Mouse (Mus musculus): Measurements from ENCODE around the gene Nosip.

The Nosip gene

DNA sequence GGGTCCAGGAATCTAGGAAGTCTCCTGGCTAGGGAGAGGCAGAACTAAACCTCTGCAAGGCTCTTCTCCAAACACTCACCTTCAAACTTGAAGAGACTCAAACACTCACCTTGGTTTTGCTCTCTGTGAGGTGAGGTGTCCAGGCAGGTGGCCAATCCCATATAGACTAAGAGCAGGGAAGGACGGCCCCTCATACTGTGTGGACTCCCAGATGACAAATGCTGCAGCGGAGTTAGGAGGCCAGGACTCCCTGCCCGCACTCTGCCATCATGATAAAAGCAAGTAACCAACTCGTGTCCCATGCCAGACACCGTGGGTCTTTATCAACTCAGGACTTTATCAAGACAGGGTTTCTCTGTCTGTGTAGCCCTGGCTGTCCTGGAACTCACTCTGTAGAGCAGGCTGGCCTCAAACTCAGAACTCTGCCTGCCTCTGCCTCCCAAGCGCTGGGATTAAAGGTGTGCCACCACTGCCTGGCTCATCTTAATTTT, 1.6 kb upstream of the Nosip start:
- no peak for DNase-seq

DNA sequence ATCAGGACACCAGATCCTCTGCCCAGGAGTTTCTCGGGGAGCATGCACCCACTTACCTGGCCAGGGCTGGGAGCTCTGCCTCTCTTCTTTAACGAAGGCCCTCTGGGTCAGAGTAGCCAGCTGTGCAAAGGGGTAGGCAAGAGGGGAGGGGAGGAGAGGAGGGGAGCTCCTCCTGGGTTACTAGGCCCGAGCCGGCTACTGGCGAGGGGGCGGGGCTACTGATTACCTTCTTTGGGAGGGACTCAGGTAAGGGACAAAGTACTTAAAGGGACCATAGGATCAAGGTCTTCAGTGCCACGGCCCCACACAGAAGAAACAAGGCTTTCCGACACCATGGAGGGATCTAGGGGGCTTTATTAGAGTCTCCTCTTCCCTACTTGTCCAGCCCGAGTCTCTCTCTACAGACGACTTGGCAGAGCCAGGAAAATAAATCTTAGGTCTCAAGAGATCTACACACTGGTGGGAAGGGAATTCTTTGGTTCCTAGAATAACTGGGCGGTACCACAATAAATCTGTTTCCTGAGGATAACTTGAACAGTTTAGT, 625 bp upstream of the Nosip start:
- no peak for DNase-seq

GRCm38 (mm10) chr7:45067190-45067999, 5.2 kb downstream of the Nosip start:
- DNase-seq = no peak

DNA sequence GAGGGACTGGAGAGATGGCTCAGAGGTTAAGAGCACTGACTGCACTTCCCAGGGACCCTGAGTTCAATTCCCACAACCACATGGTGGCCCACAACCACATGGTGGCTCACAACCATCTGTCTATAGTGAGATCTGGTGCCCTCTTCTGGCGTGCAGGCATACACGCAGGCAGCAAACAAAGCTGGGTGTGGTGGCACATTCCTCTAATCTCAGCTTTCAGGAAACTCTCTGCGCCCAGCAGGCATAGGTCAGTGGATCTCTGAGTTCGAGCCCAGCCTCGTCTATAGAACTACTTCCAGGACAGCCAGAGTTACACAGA, 5.7 kb downstream of the Nosip start:
- DNase-seq = no peak

DNA sequence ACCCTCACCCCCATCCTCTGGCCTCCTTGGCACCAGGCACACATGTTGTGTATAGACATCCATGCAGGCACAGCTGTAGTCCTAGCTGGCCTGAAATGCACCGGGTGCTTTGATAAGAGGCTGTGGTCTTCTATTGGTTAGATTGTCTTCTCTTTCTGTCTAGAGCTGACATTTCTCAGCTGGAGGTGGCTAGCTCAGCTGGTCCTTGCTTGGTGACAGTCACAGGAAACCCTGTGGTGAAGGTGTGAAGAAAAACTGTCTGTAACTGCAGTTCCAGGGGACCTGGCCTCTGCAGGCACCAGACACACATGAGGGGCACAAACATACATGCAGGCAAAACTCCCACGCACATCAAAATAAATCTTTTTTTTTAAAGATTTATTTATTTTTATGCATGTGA, 7.4 kb downstream of the Nosip start:
- DNase-seq = no peak

GRCm38 (mm10) chr7:45072230-45072629, 10.0 kb downstream of the Nosip start:
- no peak for DNase-seq

DNA sequence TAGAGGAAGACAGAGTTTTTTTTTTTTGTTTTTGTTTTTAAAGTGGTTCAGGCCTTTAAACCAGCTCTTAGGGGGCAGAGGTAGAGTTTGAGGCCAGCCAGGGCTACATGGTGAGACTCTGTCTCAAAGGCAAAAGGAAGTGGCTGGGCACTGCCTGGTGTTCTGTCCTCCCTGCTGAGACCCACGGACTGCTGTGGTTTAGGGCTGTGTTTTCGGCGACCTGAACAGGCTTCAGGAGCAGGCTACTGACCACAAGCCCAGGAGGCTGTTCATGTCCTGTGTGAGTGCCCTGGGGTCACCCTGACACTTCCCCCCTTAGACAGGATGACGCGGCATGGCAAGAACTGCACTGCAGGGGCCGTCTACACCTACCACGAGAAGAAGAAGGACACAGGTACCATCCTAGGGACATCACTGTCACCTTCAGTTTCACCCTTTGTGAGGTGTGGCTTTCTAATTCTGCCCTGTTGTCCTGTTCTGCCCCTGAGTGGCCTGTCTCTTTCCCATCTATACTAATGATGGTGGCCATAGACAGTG, 11.0 kb downstream of the Nosip start:
- DNase-seq = no peak

GRCm38 (mm10) chr7:45073949-45074348, 11.7 kb downstream of the Nosip start:
- DNase-seq = no peak

DNA sequence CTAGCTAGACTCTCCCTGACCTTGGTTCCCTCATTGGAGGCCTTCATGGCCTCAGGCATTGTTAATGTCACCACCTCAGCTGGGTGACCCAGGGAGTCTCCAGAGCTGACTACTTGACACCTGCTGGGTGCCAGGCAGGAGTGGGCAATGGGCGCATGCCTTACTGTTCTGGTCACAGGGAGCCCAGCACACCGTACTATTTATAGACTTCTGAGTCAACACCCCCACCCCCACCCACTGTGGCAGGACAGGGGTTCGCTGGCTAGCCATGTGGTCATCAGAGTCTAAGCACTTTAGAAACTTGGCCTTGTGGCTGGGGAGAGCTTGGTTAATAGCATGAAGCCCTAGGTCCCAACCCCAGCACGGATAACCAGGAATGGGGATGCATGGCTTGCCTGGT, 13.2 kb downstream of the Nosip start:
- no peak for DNase-seq

DNA sequence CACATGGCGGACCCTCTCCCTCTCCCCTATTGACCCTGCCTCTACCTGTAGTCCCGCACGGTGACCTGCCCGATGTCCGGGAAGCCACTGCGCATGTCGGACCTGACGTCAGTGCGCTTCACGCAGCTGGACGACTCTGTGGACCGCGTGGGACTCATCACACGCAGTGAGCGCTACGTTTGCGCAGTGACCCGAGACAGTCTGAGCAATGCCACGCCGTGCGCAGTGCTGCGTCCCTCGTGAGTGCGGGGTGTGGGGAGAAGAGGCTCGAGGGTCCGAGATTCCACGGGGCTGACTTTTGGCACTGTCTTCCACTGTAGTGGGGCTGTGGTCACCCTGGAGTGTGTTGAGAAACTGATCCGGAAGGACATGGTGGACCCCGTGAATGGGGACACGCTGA, 14.3 kb downstream of the Nosip start:
- DNase-seq = no peak

- DNase-seq = no peak
These were observed 15.1 kb downstream of the Nosip start for GRCm38 (mm10) chr7:45077322-45077721.

DNA sequence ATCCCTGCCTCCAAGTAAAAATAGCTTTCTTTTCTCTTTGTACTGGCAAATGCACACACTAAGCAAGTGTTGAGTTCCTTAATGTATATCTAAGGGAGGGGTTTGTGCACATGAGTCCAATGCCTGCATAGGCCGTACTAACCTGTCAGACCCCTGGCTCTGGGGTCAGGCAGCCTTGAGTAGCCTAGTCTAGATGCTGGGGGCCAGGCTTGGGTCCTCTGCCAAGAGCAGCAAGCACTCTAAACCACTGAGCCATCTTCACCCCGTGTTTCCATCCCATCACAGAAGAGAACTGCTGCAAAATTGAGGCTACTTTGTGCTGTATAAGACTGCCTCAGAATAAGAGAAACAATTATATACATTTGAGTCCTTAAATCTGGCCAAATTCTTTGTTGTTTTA, 15.6 kb downstream of the Nosip start:
- DNase-seq = no peak

DNA sequence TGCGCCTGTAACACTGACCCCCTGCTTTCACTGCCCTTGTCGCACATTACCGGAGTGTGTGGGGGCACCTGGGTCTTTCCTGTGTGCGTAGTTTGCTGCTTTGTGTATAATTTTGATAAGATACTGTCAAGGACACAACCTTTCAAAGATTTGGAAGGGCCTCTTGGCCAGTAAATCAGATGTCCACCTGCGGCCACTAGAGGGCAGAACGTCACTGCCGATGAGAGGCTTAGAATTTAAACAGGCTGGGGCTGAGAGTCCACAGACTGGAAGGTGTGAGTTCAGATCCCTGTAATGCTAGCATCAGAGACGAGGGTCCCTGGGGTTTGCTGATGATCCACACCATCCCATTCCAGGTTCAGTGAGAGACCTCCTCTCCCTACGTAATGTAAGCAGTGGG, 16.3 kb downstream of the Nosip start:
- peak; percentile 61 for DNase-seq

GRCm38 (mm10) chr7:45079856-45080255, 17.6 kb downstream of the Nosip start:
- DNase-seq = peak; percentile 81

DNA sequence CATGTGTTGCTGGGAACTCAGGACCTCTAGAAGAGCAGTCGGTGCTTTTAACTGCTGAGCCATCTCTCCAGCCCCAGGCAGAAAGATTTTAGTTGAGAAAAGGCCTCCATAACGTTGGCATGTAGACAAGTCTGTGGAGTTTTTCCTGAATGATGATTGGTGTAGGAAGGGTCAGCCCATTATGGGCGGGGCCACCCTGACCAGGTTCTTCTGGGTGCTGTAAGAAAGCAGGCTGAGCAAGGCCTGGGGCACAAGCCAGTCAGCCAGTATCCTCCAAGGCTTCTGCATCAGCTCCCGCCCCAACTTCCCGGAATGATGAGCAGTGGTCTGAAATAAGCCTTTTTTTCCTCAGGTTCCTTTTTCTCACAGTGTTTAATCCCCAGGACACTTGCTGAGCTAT, 18.8 kb downstream of the Nosip start:
- no peak for DNase-seq

DNA sequence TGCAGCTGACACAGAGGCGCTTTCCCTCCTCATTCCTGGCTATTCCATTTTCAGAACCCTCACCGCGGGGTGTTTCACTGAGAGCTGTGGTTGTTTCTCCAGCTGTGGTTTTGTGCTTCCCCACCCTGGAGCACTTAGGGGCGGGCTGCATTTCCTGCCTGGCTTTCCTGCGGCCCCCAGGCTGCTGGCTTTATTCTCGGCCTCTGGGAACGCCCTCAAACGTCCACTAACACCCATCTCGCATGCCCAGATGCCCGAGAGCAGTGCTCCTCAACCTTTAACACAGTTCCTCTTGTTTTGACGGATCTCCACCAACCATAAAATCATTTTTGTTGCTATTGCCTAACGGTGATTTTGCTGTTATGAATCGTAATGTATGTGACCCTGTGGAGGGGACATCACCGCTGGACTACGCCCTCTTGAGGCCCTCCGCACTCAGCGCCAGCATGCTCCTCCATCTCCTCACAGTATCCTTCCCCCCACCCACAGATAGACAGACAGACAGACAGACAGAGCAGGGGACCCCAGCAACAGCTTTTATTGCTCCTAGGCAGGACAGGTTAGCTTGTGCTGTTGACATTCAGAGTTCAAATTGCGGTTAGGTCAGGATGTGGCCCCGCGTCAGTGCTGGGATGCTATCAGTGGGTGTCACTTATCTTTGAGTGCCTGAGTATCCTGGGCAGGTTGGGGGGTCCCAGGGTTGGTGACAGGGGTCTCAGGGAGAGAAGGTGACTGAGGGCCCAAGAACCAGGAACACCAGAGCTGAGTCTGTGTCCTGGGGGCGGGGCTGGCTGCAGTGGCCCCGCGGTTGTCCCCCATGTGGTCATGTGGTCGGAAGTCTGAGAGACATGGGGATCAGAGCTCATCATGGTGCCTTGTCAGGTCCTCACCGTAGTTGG, 20.4 kb downstream of the Nosip start:
- no peak for DNase-seq

- no peak for DNase-seq
These were observed 21.2 kb downstream of the Nosip start for GRCm38 (mm10) chr7:45083300-45083890.

GRCm38 (mm10) chr7:45086084-45086483, 23.9 kb downstream of the Nosip start:
- no peak for DNase-seq

DNA sequence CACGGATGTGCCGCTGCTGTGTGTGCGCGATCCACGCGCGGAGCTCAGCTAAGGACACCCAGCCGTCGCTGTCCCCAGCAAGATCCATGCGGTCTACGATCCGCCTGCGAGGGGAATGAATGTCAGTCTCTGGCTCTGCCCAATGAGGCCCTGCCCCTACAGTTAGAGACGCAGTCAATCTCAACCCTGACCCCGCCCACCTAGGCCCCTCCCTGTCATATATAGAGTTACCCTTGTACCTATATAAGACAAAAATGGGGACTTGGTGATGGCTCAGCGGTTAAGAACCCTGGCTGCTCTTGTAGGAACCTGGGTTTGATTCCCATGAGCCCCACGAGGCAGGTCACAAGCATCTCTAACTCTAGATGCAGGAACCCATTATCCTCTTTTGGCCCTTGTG, 26.4 kb downstream of the Nosip start:
- DNase-seq = no peak

DNA sequence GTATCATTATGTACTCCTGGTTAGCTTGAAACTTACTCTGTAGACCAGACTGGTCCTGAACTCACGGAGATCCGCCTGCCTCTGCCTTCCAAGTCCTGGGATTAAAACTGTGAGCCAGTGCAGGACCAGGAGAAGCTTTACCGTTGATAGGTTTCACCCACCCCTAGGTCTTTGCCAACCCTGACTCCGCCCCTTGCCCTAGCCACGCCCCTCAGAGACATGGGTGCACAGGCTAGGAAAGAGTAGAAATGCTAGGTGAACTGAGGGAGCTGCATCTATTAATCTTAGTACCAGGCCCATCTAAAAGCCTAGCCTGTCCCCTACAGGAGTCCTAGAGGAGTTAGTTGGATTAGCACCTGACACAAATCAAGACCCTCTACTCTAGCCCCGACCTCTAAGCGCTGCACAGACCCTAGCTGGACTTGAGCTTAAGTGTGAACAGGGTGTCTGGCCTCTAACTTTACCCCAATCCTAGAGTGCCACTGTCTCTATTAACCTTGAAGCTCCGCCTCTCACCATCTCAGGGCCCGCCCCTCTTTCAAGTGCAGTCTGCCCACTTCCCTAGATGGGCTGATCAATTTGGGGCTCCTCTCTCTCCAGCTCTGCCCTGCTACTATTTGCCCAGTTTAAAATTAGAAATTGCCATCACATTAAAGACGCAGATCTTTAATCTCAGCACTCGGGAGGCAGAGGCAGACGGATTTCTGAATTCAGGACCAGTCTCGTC, 28.2 kb downstream of the Nosip start:
- no peak for DNase-seq

DNA sequence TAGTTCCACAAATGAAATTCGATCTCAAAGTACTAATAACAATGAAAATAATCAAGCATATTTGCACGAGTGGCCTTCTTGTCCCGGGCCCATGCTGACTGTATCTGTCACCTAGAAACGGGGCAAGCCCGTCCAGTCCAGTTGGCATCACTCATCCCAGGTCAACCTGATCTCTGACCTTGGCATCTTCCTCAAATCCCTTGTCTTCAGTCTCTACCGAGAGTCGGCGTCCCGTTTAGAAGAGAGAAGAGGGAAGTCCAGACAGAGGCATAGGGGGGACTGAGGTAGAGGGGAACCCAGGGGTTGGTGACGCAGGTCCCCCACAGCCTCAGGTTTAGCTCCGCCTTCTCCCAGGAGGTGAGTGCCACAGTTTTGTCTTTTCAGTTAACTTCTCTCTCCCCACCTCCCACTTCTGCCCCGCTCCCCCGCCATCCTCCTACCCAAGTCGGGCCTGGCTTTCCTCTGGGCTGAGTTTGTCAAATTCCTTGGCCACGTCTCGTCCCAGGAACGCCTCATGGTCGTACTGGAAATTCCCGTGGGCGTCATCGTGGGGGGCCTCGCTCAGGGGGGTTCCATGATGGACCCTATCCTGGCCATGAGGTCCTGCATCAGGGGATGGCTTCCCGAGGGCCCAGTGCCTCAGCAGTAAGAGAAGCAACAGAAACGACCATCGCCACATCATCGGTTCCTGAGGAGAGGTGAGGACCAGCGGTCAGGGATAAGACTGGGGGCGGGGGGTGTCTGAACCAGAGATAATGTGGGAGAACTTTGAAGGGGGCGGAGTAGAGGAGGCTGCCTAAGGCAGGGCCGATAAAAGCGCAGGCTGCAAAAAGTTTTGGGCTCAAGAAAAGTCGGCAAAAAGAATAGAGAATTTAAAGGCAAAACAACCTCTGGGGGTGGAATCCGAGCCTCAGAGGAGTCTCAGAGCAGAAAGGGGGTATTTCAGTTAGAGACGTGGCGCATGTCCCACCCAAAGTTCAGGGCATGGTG, 29.1 kb downstream of the Nosip start:
- no peak for DNase-seq
